Mouse (Mus musculus) small intestine, adult 2 months (tissue): ENCODE results near the gene Angptl8. TPM values are rescaled to one million over a fixed set of nuclear protein-coding genes. Genes with fewer than 3 reads are reported as not detected.

Experiments
- H3K27ac ChIP-seq: fragments of 200-500 bp; 2 replicates; pipeline ENCODE4 v1.5.1; 2012; ENCODE audit warnings: low read depth, low read length, control low read depth, inconsistent platforms; ENCODE audit not compliant: insufficient read depth
- H3K27me3 ChIP-seq: fragments of 200-500 bp; 2 replicates; pipeline ENCODE4 v1.6.1; 2012; ENCODE audit warnings: mild to moderate bottlenecking, moderate library complexity, low read length, inconsistent platforms; ENCODE audit not compliant: control insufficient read depth, insufficient read depth
- H3K36me3 ChIP-seq: fragments of 200-500 bp; 2 replicates; pipeline ENCODE4 v1.6.1; 2012; ENCODE audit warnings: mild to moderate bottlenecking, low read length, control low read depth, inconsistent platforms; ENCODE audit not compliant: control insufficient read depth, insufficient read depth
- H3K4me1 ChIP-seq: fragments of 200-500 bp; 2 replicates; pipeline ENCODE4 v1.6.1; 2012; ENCODE audit warnings: low read length, inconsistent platforms, mixed read lengths; ENCODE audit not compliant: control insufficient read depth, insufficient read depth, insufficient read length
- H3K4me3 ChIP-seq: fragments of 200-500 bp; 2 replicates; pipeline ENCODE4 v1.5.1; 2012; ENCODE audit warnings: low read depth, mild to moderate bottlenecking, control low read depth, inconsistent platforms, low read length, moderate library complexity
- CTCF ChIP-seq: fragments of 200-500 bp; IDR thresholded peaks from 2 replicates; pipeline ENCODE4 v1.5.1; 2012; ENCODE audit warnings: low read depth, mild to moderate bottlenecking, control low read depth, inconsistent platforms, low read length, moderate library complexity, mixed read lengths; ENCODE audit not compliant: insufficient replicate concordance, insufficient read length; ENCODE audit errors: extremely low read depth
- POLR2A ChIP-seq: fragments of 200-500 bp; IDR thresholded peaks from 2 replicates; pipeline ENCODE4 v1.6.1; 2012; ENCODE audit warnings: low read depth, mild to moderate bottlenecking, control low read depth, inconsistent platforms, low read length, moderate library complexity
- WGBS: fragments of 180-500 bp; shearing (Covaris S2); methylation state at CpG from one replicate; pipeline ENCODE4 v1.1.7; 2018; 5-methylcytosine and 5-hydroxymethylcytosine counted together
- polyA plus RNA-seq: library from polyadenylated mRNA; depleted of rRNA; stranded (reverse); fragments of >200 nt; gene quantifications from 2 replicates; pipeline ENCODE4 v1.2.3, GENCODE M21; 2012

The Angptl8 gene
- polyA plus RNA-seq, 1 experiment, result 10.2 TPM

GRCm38 (mm10) chr9:21823957-21824356, 11.4 kb upstream of the Angptl8 start:
- Histone ChIP-seq H3K27ac (no peak overlapping the region), H3K27me3 (no peaks in the 10 kb centered on the region), H3K4me1 (no peaks in the 10 kb centered on the region), H3K36me3 (no peaks in the 10 kb centered on the region), H3K4me3 (no peak overlapping the region)
- 63% methylated on average over 4 of the region's 4 CpGs for WGBS
- TF ChIP-seq CTCF, result no peak
- TF ChIP-seq POLR2A, result no peak

- TF ChIP-seq CTCF (no peak), POLR2A (no peak)
- whole genome bisulfite sequencing, result 82% methylated on average over 10 of the region's 10 CpGs
- no peak overlapping the region for H3K4me3 ChIP-seq
- no peaks in the 10 kb centered on the region for H3K4me1 ChIP-seq
- no peaks in the 10 kb centered on the region for H3K27me3 ChIP-seq
- H3K36me3 ChIP-seq, result 0 out of 2 replicates have a peak, but pooled peaks cover under 1% of the 10 kb centered on the region
- H3K27ac ChIP-seq, result no peak overlapping the region
These were observed 10.9 kb upstream of the Angptl8 start for GRCm38 (mm10) chr9:21824366-21824765.

- H3K27ac ChIP-seq, result no peak overlapping the region
- 90% methylated on average over 14 of the region's 14 CpGs for WGBS
- TF ChIP-seq CTCF (no peak), POLR2A (no peak)
- H3K4me1 ChIP-seq, result peaks cover 1% of the 10 kb centered on the region; the same call in 1 of the 2 replicates
- no peak overlapping the region for H3K4me3 ChIP-seq
- no peaks in the 10 kb centered on the region for H3K27me3 ChIP-seq
- 0 out of 2 replicates have a peak, but pooled peaks cover 10% of the 10 kb centered on the region for H3K36me3 ChIP-seq
These were observed 5.4 kb upstream of the Angptl8 start for GRCm38 (mm10) chr9:21829834-21830460.

- Histone ChIP-seq H3K27ac (no peak overlapping the region), H3K27me3 (no peaks in the 10 kb centered on the region), H3K4me1 (peaks cover 4% of the 10 kb centered on the region; the same call in 1 of the 2 replicates), H3K36me3 (0 out of 2 replicates have a peak, but pooled peaks cover 10% of the 10 kb centered on the region), H3K4me3 (no peak overlapping the region)
- TF ChIP-seq POLR2A (no peak), CTCF (no peak)
- 86% methylated on average over 5 of the region's 5 CpGs for WGBS
These were observed 4.9 kb upstream of the Angptl8 start for GRCm38 (mm10) chr9:21830461-21830850.

- 86% methylated on average over 11 of the region's 11 CpGs for WGBS
- Histone ChIP-seq H3K27ac (no peak overlapping the region), H3K27me3 (no peaks in the 10 kb centered on the region), H3K4me1 (peaks cover 6% of the 10 kb centered on the region; the same call in 1 of the 2 replicates), H3K4me3 (no peak overlapping the region), H3K36me3 (0 out of 2 replicates have a peak, but pooled peaks cover 10% of the 10 kb centered on the region)
- TF ChIP-seq POLR2A (no peak), CTCF (no peak)
These were observed 4.4 kb upstream of the Angptl8 start for GRCm38 (mm10) chr9:21830936-21831335.

GRCm38 (mm10) chr9:21831558-21832240, 3.6 kb upstream of the Angptl8 start:
- peaks cover 6% of the 10 kb centered on the region; the same call in 1 of the 2 replicates for H3K4me1 ChIP-seq
- no peak for TF ChIP-seq POLR2A
- no peak for TF ChIP-seq CTCF
- H3K4me3 ChIP-seq, result no peak overlapping the region
- 81% methylated on average over 20 of the region's 20 CpGs for WGBS
- H3K27me3 ChIP-seq, result no peaks in the 10 kb centered on the region
- H3K27ac ChIP-seq, result no peak overlapping the region
- peaks cover 12% of the 10 kb centered on the region; the same call in 1 of the 2 replicates for H3K36me3 ChIP-seq

GRCm38 (mm10) chr9:21837690-21838089, 2.4 kb downstream of the Angptl8 start:
- H3K27me3 ChIP-seq, result no peaks in the 10 kb centered on the region
- TF ChIP-seq POLR2A, result no peak
- no peak for TF ChIP-seq CTCF
- H3K4me1 ChIP-seq, result peaks cover 9% of the 10 kb centered on the region
- H3K4me3 ChIP-seq, result no peak overlapping the region
- H3K27ac ChIP-seq, result no peak overlapping the region
- peaks cover 14% of the 10 kb centered on the region; the same call in 1 of the 2 replicates for H3K36me3 ChIP-seq
- WGBS, result 94% methylated on average over 2 of the region's 2 CpGs
